Mouse (Mus musculus): Measurements from ENCODE around the gene Cep83. TPM values are rescaled to one million over a fixed set of nuclear protein-coding genes. Genes with fewer than 3 reads are reported as not detected.

Gene Cep83
- total RNA-seq (2023): 20.6 and 22.3 TPM in 2 replicates

DNA sequence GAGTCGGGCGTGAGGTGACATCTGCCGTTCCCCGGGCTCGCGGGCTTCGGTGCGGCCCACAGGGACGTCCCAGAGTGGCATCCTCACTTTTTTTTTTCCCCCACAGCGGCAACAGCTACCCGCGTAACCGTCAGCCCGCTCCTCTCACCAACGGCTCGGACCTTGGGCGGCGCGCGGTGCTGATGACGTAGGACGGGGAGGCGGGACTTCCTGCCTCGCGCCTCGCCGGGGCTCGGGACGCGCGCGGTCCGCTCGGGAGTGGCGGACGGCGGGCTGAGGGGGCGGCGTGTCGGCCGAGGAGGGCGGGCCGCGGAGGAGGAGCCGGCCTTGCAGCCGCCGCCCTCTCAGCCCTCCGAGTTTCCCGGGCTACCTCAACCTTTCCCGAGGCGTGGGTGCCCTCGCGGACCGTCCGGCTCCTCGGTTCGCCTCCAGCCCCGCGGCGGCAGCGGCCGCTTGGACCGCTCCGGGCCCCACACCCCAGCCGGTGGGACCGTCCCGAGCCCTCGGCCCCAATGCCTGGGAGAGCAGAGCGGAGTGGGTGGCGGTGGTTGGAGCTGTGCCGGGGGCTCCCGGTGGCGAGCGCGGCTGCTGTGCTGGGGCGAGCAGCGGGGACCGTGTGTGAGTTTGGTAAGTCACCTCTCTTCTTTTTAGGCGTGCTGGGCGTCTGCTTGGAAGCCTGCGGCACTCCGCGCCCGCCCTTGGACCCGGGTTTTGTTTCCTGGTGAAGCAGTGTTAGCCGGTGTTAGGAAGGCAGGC is at the start of gene Cep83:
Gene Cep83 (plus strand): TSS at position 235 of the 756 bp plus-strand sequence.

